Mouse (Mus musculus): ENCODE data around the gene Plekhg2. TPM values are rescaled to one million over a fixed set of nuclear protein-coding genes. Genes with fewer than 3 reads are reported as not detected.

Plekhg2 gene
- polyA plus RNA-seq, 1 experiment from 2014 or later = 6.3 TPM

- H3K27me3 ChIP-seq (ENCODE audit: control insufficient read depth, insufficient read depth, low read depth, low read length) = no peaks in the 10 kb centered on the region
- under 1% methylated on average over 77 of the region's 77 CpGs for WGBS (ENCODE audit: insufficient replicate concordance)
- peak within 1 kb of the TSS; percentile 99 for H3K4me3 ChIP-seq (ENCODE audit: low read depth, low read length)
Measured at GRCm38 (mm10) chr7:28338108-28338998, 34.0 kb downstream of the Plekhg2 start, which contains the start of gene Supt5. Gene Supt5, minus strand, starts transcription at chr7:28338746.

GRCm38 (mm10) chr7:28335471-28335870 lies 36.9 kb downstream of the Plekhg2 start:
- no peaks in the 10 kb centered on the region for H3K9me3 ChIP-seq (replicated peaks; ENCODE audit: control insufficient read depth, low read length)
- no peaks in the 10 kb centered on the region for H3K27me3 ChIP-seq (ENCODE audit: control insufficient read depth, insufficient read depth, low read depth, low read length)
- H3K36me3 ChIP-seq (ENCODE audit: control insufficient read depth, insufficient read depth) = peaks cover 9% of the 10 kb centered on the region
- ATAC-seq (ENCODE audit: low read depth) = no peak
- no peak overlapping the region for H3K4me3 ChIP-seq (ENCODE audit: low read depth, low read length)
- H3K4me2 ChIP-seq (ENCODE audit: low read depth, low read length) = no peak overlapping the region
- peaks cover 15% of the 10 kb centered on the region for H3K4me1 ChIP-seq (ENCODE audit: control insufficient read depth, low read depth, low read length)
- no peak overlapping the region for H3K9ac ChIP-seq (ENCODE audit: low read depth, low read length)
- no peak overlapping the region for H3K27ac ChIP-seq (ENCODE audit: low read length)
- WGBS (ENCODE audit: insufficient replicate concordance) = 82% methylated on average over 2 of the region's 2 CpGs

More at GRCm38 (mm10) chr7:28338108-28338998, 34.0 kb downstream of the Plekhg2 start, which contains the start of gene Supt5:
- ATAC-seq (ENCODE audit: low read depth) = peak; percentile 97
- peak within 1 kb of the TSS; percentile 87 for H3K4me2 ChIP-seq (ENCODE audit: low read depth, low read length)
- no peaks in the 10 kb centered on the region; the same call in 1 of the 2 replicates for H3K36me3 ChIP-seq (ENCODE audit: control insufficient read depth, insufficient read depth)
- peak within 1 kb of the TSS; percentile 97 for H3K27ac ChIP-seq (ENCODE audit: low read length)
- H3K4me1 ChIP-seq (ENCODE audit: control insufficient read depth, low read depth, low read length) = peaks cover 26% of the 10 kb centered on the region
- H3K9me3 ChIP-seq (replicated peaks; ENCODE audit: control insufficient read depth, low read length) = no peaks in the 10 kb centered on the region
- H3K9ac ChIP-seq (ENCODE audit: low read depth, low read length) = peak within 1 kb of the TSS; percentile 97

- H3K36me3 ChIP-seq (ENCODE audit: control insufficient read depth, insufficient read depth) = peaks cover 15% of the 10 kb centered on the region
- no peak for ATAC-seq (ENCODE audit: low read depth)
- WGBS (ENCODE audit: insufficient replicate concordance) = 80% methylated on average over 4 of the region's 4 CpGs
- no peak overlapping the region for H3K27ac ChIP-seq (ENCODE audit: low read length)
- H3K4me3 ChIP-seq (ENCODE audit: low read depth, low read length) = no peak overlapping the region
- H3K4me1 ChIP-seq (ENCODE audit: control insufficient read depth, low read depth, low read length) = peaks cover 14% of the 10 kb centered on the region
- no peaks in the 10 kb centered on the region for H3K27me3 ChIP-seq (ENCODE audit: control insufficient read depth, insufficient read depth, low read depth, low read length)
- no peak overlapping the region for H3K9ac ChIP-seq (ENCODE audit: low read depth, low read length)
- H3K9me3 ChIP-seq (replicated peaks; ENCODE audit: control insufficient read depth, low read length) = no peaks in the 10 kb centered on the region
- H3K4me2 ChIP-seq (ENCODE audit: low read depth, low read length) = no peak overlapping the region
Measured at GRCm38 (mm10) chr7:28334534-28334933, 37.9 kb downstream of the Plekhg2 start.

- Histone ChIP-seq H3K4me1 (ENCODE audit: control insufficient read depth, low read depth, low read length) (no peaks in the 10 kb centered on the region), H3K36me3 (ENCODE audit: control insufficient read depth, insufficient read depth) (peaks cover 46% of the 10 kb centered on the region), H3K4me3 (ENCODE audit: low read depth, low read length) (no peak overlapping the region), H3K27ac (ENCODE audit: low read length) (no peak overlapping the region), H3K27me3 (ENCODE audit: control insufficient read depth, insufficient read depth, low read depth, low read length) (no peaks in the 10 kb centered on the region), H3K9me3 (replicated peaks; ENCODE audit: control insufficient read depth, low read length) (no peaks in the 10 kb centered on the region), H3K9ac (ENCODE audit: low read depth, low read length) (no peak overlapping the region), H3K4me2 (ENCODE audit: low read depth, low read length) (no peak overlapping the region)
- 78% methylated on average over 2 of the region's 2 CpGs for WGBS (ENCODE audit: insufficient replicate concordance)
- ATAC-seq (ENCODE audit: low read depth) = peak; percentile 51; the same call in 1 of the 2 replicates
Measured at GRCm38 (mm10) chr7:28328260-28328659, 44.1 kb downstream of the Plekhg2 start.

- no peak for ATAC-seq (ENCODE audit: low read depth)
- Histone ChIP-seq H3K27me3 (ENCODE audit: control insufficient read depth, insufficient read depth, low read depth, low read length) (no peaks in the 10 kb centered on the region), H3K4me1 (ENCODE audit: control insufficient read depth, low read depth, low read length) (no peaks in the 10 kb centered on the region; the same call in 1 of the 2 replicates), H3K36me3 (ENCODE audit: control insufficient read depth, insufficient read depth) (peaks cover 61% of the 10 kb centered on the region), H3K9me3 (replicated peaks; ENCODE audit: control insufficient read depth, low read length) (no peaks in the 10 kb centered on the region), H3K9ac (ENCODE audit: low read depth, low read length) (no peak overlapping the region), H3K27ac (ENCODE audit: low read length) (no peak overlapping the region), H3K4me2 (ENCODE audit: low read depth, low read length) (no peak overlapping the region), H3K4me3 (ENCODE audit: low read depth, low read length) (no peak overlapping the region)
- 70% methylated on average over 4 of the region's 4 CpGs for WGBS (ENCODE audit: insufficient replicate concordance)
Measured at GRCm38 (mm10) chr7:28326457-28326856, 45.9 kb downstream of the Plekhg2 start.

- 84% methylated on average over 8 of the region's 8 CpGs for WGBS (ENCODE audit: insufficient replicate concordance)
- Histone ChIP-seq H3K27ac (ENCODE audit: low read length) (no peak overlapping the region), H3K9me3 (replicated peaks; ENCODE audit: control insufficient read depth, low read length) (no peaks in the 10 kb centered on the region), H3K9ac (ENCODE audit: low read depth, low read length) (no peak overlapping the region), H3K4me3 (ENCODE audit: low read depth, low read length) (no peak overlapping the region), H3K27me3 (ENCODE audit: control insufficient read depth, insufficient read depth, low read depth, low read length) (no peaks in the 10 kb centered on the region), H3K36me3 (ENCODE audit: control insufficient read depth, insufficient read depth) (peaks cover 55% of the 10 kb centered on the region), H3K4me1 (ENCODE audit: control insufficient read depth, low read depth, low read length) (no peaks in the 10 kb centered on the region; the same call in 1 of the 2 replicates), H3K4me2 (ENCODE audit: low read depth, low read length) (no peak overlapping the region)
- ATAC-seq (ENCODE audit: low read depth) = no peak
Measured at GRCm38 (mm10) chr7:28325293-28325692, 47.1 kb downstream of the Plekhg2 start.

GRCm38 (mm10) chr7:28321974-28322720 lies 50.3 kb downstream of the Plekhg2 start:
- Histone ChIP-seq H3K4me3 (ENCODE audit: low read depth, low read length) (no peak overlapping the region), H3K9ac (ENCODE audit: low read depth, low read length) (no peak overlapping the region), H3K27me3 (ENCODE audit: control insufficient read depth, insufficient read depth, low read depth, low read length) (no peaks in the 10 kb centered on the region), H3K36me3 (ENCODE audit: control insufficient read depth, insufficient read depth) (peaks cover 69% of the 10 kb centered on the region), H3K9me3 (replicated peaks; ENCODE audit: control insufficient read depth, low read length) (no peaks in the 10 kb centered on the region), H3K4me2 (ENCODE audit: low read depth, low read length) (no peak overlapping the region), H3K27ac (ENCODE audit: low read length) (no peak overlapping the region), H3K4me1 (ENCODE audit: control insufficient read depth, low read depth, low read length) (no peaks in the 10 kb centered on the region; the same call in 1 of the 2 replicates)
- ATAC-seq (ENCODE audit: low read depth) = peak; percentile 16; the same call in 1 of the 2 replicates
- WGBS (ENCODE audit: insufficient replicate concordance) = 72% methylated on average over 15 of the region's 15 CpGs

- no peak overlapping the region for H3K9ac ChIP-seq (ENCODE audit: low read depth, low read length)
- no peak for ATAC-seq (ENCODE audit: low read depth)
- 87% methylated on average over 17 of the region's 17 CpGs for WGBS (ENCODE audit: insufficient replicate concordance)
- H3K4me3 ChIP-seq (ENCODE audit: low read depth, low read length) = no peak overlapping the region
- peaks cover 75% of the 10 kb centered on the region for H3K36me3 ChIP-seq (ENCODE audit: control insufficient read depth, insufficient read depth)
- H3K27me3 ChIP-seq (ENCODE audit: control insufficient read depth, insufficient read depth, low read depth, low read length) = no peaks in the 10 kb centered on the region
- no peaks in the 10 kb centered on the region for H3K9me3 ChIP-seq (replicated peaks; ENCODE audit: control insufficient read depth, low read length)
- H3K4me2 ChIP-seq (ENCODE audit: low read depth, low read length) = no peak overlapping the region
- no peak overlapping the region for H3K27ac ChIP-seq (ENCODE audit: low read length)
- no peaks in the 10 kb centered on the region; the same call in 1 of the 2 replicates for H3K4me1 ChIP-seq (ENCODE audit: control insufficient read depth, low read depth, low read length)
Measured at GRCm38 (mm10) chr7:28318714-28319113, 53.7 kb downstream of the Plekhg2 start.

Measured in liver, embryonic 16.5 days (tissue).